Mouse (Mus musculus) cerebellum, adult 2 months (tissue): ENCODE measurements around the gene Sec62.

Source experiments
- CTCF ChIP-seq: fragments of 200-500 bp; IDR thresholded peaks from 2 replicates; pipeline ENCODE4 v1.5.1; 2011; ENCODE audit warnings: low read depth, mild to moderate bottlenecking, control low read depth, low read length, moderate library complexity, borderline replicate concordance; ENCODE audit not compliant: insufficient read depth
- POLR2A ChIP-seq: fragments of 200-500 bp; IDR thresholded peaks from 2 replicates; pipeline ENCODE4 v1.6.1; 2011; ENCODE audit warnings: low read length, control low read depth, borderline replicate concordance; ENCODE audit not compliant: insufficient read depth

DNA sequence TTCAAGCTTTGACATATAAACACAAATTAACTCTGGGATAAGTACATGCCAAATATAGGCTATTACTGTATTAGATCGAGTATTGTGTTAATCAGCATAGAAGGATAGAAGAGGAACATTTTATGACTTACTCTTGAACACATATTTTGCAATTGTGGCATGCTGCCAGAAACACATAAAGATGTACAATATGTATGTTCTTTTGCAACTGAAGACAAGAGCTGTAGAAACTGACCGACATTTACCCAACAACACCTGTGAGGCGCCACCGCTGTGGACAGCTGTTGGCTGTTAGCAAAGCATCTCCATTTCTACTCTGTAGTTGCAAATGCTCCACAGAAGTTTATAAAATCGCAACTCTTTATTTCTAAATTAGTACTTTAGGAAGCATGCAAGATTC, 33.4 kb downstream of the Sec62 start:
- TF ChIP-seq POLR2A (no peak), CTCF (no peak)
